Mouse (Mus musculus) MEL (cell line): Measurements from ENCODE around the gene Hnrnph3.

ENCODE experiments used
- CHD2 ChIP-seq: IDR thresholded peaks from 2 replicates; pipeline ENCODE4 v1.6.1; 2011; ENCODE audit warnings: low read length, improper control_type of control experiment
- CTCF ChIP-seq, 3 experiments: IDR thresholded peaks in 2 of 3; conservative IDR thresholded peaks in 1 of 3; 2 replicates each; pipeline ENCODE4 v1.5.1; 2011 to 2012; ENCODE audit warnings: low read length in 3 of 3, low read depth in 2 of 3, mild to moderate bottlenecking in 2 of 3, improper control_type of control experiment in 1 of 3, inconsistent platforms in 1 of 3, mixed read lengths in 1 of 3, moderate library complexity in 1 of 3; ENCODE audit not compliant: control insufficient read depth in 1 of 3, insufficient read depth in 1 of 3, poor library complexity in 1 of 3, severe bottlenecking in 1 of 3
- E2F4 ChIP-seq: IDR thresholded peaks from 2 replicates; pipeline ENCODE4 v1.6.1; 2011; ENCODE audit warnings: low read depth, low read length, improper control_type of control experiment, borderline replicate concordance
- EP300 ChIP-seq, 2 experiments: IDR thresholded peaks; 2 replicates each; pipeline ENCODE4 v1.6.1; 2011; ENCODE audit warnings: improper control_type of control experiment in 2 of 2, low read length in 2 of 2, low read depth in 1 of 2, mild to moderate bottlenecking in 1 of 2
- ETS1 ChIP-seq: IDR thresholded peaks from 2 replicates; pipeline ENCODE4 v1.6.1; 2012; ENCODE audit warnings: low read depth, mild to moderate bottlenecking, inconsistent platforms, low read length, improper control_type of control experiment, moderate library complexity
- MAX ChIP-seq: IDR thresholded peaks from 2 replicates; pipeline ENCODE4 v1.6.1; 2011; ENCODE audit warnings: low read length, improper control_type of control experiment
- MAZ ChIP-seq: IDR thresholded peaks from 2 replicates; pipeline ENCODE4 v1.6.1; 2012; ENCODE audit warnings: low read depth, mild to moderate bottlenecking, inconsistent platforms, low read length, improper control_type of control experiment
- NRF1 ChIP-seq: IDR thresholded peaks from 2 replicates; pipeline ENCODE4 v1.6.1; 2014; ENCODE audit warnings: low read depth, mild to moderate bottlenecking, inconsistent platforms, low read length, improper control_type of control experiment, moderate library complexity; ENCODE audit not compliant: poor library complexity, insufficient read depth, severe bottlenecking
- POLR2A ChIP-seq, 2 experiments: IDR thresholded peaks; 2 replicates each; pipeline ENCODE4 v1.6.1; 2011 to 2012; ENCODE audit warnings: low read length in 2 of 2, mild to moderate bottlenecking in 2 of 2, control low read depth in 1 of 2, improper control_type of control experiment in 1 of 2, low read depth in 1 of 2, moderate library complexity in 1 of 2; ENCODE audit not compliant: control insufficient read depth in 1 of 2, insufficient read depth in 1 of 2, poor library complexity in 1 of 2
- POLR2AphosphoS5 ChIP-seq: IDR thresholded peaks from 2 replicates; pipeline ENCODE4 v1.6.1; 2012; ENCODE audit warnings: low read depth, borderline replicate concordance, mild to moderate bottlenecking, inconsistent platforms, low read length, moderate library complexity, mixed read lengths
- TAL1 ChIP-seq: IDR thresholded peaks from 2 replicates; pipeline ENCODE4 v1.6.1; 2012; ENCODE audit warnings: mild to moderate bottlenecking, inconsistent platforms, low read length, moderate library complexity, mixed read lengths

- no peak for TF ChIP-seq EP300 (IDR thresholded peaks at IDR 0.05; ENCODE audit: low read depth in 1 of 2, low read length in 2 of 2)
- TF ChIP-seq CTCF (IDR thresholded peaks at IDR 0.05 in 2 of 3, conservative IDR thresholded peaks at IDR 0.05 in 1 of 3; ENCODE audit: control insufficient read depth in 1 of 3, insufficient read depth in 1 of 3, low read depth in 2 of 3, low read length in 3 of 3, poor library complexity in 1 of 3, severe bottlenecking in 1 of 3), result no peak
- TF ChIP-seq POLR2AphosphoS5, result no peak
- no peak for TF ChIP-seq TAL1
- no peak for TF ChIP-seq CHD2
- TF ChIP-seq POLR2A (IDR thresholded peaks at IDR 0.05; ENCODE audit: control insufficient read depth in 1 of 2, insufficient read depth in 1 of 2, low read depth in 1 of 2, low read length in 2 of 2, poor library complexity in 1 of 2), result no peak
- TF ChIP-seq ETS1, result no peak
- TF ChIP-seq E2F4, result no peak
- TF ChIP-seq MAZ, result no peak
- no peak for TF ChIP-seq MAX
- TF ChIP-seq NRF1, result no peak
Measured at GRCm38 (mm10) chr10:63032267-63032666, 8.2 kb upstream of the Hnrnph3 start.
